Mouse (Mus musculus) ES-E14 (cell line): ENCODE measurements around the gene Vax1. TPM values are rescaled to one million over a fixed set of nuclear protein-coding genes. Genes with fewer than 3 reads are reported as not detected.

Source experiments
- DNase-seq: peaks from one replicate; pipeline ENCODE4 v3.0.0-alpha.2; 2013; ENCODE audit warnings: low read depth, low spot score
- H3K27ac ChIP-seq: 2 replicates; pipeline ENCODE4 v1.5.1; 2012; ENCODE audit warnings: low read depth, mild to moderate bottlenecking, low read length, moderate library complexity, mixed read lengths; ENCODE audit not compliant: poor library complexity, insufficient read depth, severe bottlenecking
- H3K36me3 ChIP-seq: 2 replicates; pipeline ENCODE4 v1.6.1; 2012; ENCODE audit warnings: mild to moderate bottlenecking, low read length, moderate library complexity, mixed read lengths; ENCODE audit not compliant: control insufficient read depth, poor library complexity, insufficient read depth, severe bottlenecking
- H3K4me1 ChIP-seq, 2 experiments: fragments of 150-350 bp in 1 of 2; sonication (generic) in 1 of 2; 2 replicates each; pipeline ENCODE4 v1.6.1; 2012; ENCODE audit warnings: low read length in 2 of 2, mild to moderate bottlenecking in 1 of 2, mixed read lengths in 1 of 2; ENCODE audit not compliant: control insufficient read depth in 2 of 2, insufficient read depth in 2 of 2, poor library complexity in 1 of 2
- H3K4me3 ChIP-seq, 2 experiments: fragments of 150-350 bp in 1 of 2; sonication (generic) in 1 of 2; 2 replicates each; pipeline ENCODE4 v1.5.1; 2012; ENCODE audit warnings: low read length in 2 of 2, low read depth in 1 of 2, mild to moderate bottlenecking in 1 of 2, mixed read lengths in 1 of 2; ENCODE audit not compliant: insufficient read depth in 1 of 2, poor library complexity in 1 of 2, severe bottlenecking in 1 of 2
- H3K9ac ChIP-seq: 2 replicates; pipeline ENCODE4 v1.6.1; 2012; ENCODE audit warnings: low read depth, mild to moderate bottlenecking, low read length, mixed read lengths; ENCODE audit not compliant: poor library complexity, insufficient read depth, severe bottlenecking
- H3K9me3 ChIP-seq: fragments of 150-350 bp; sonication (generic); 2 replicates; pipeline ENCODE4 v1.6.1; 2012; ENCODE audit warnings: low read depth, mild to moderate bottlenecking, low read length; ENCODE audit not compliant: control insufficient read depth, insufficient read depth
- CHD2 ChIP-seq: IDR thresholded peaks from 2 replicates; pipeline ENCODE4 v1.6.1; 2014; ENCODE audit warnings: mild to moderate bottlenecking, low read depth, low read length, inconsistent platforms
- HCFC1 ChIP-seq: IDR thresholded peaks from 2 replicates; pipeline ENCODE4 v1.6.1; 2012; ENCODE audit warnings: low read length, inconsistent platforms, borderline replicate concordance; ENCODE audit not compliant: insufficient read depth
- MAFK ChIP-seq: IDR thresholded peaks from 2 replicates; pipeline ENCODE4 v1.6.1; 2014; ENCODE audit warnings: mild to moderate bottlenecking, low read depth, low read length, inconsistent platforms; ENCODE audit not compliant: insufficient read depth
- ZC3H11A ChIP-seq: IDR thresholded peaks from 2 replicates; pipeline ENCODE4 v1.6.1; 2012; ENCODE audit warnings: low read depth, mild to moderate bottlenecking, inconsistent platforms, low read length, borderline replicate concordance
- ZNF384 ChIP-seq: IDR thresholded peaks from 2 replicates; pipeline ENCODE4 v1.6.1; 2012; ENCODE audit warnings: low read depth, low read length, inconsistent platforms
- in situ Hi-C, 2 experiments: fragments of 600-800 bp; cut with MboI; formaldehyde crosslinking; loops; one replicate each; pipeline ENCODE4 v1.15.1; 2025; ENCODE audit warnings: low sequenced_read_pairs in 2 of 2, inconsistent platforms in 1 of 2; ENCODE audit not compliant: unreplicated experiment in 2 of 2
- total RNA-seq: library from RNA; depleted of rRNA; stranded (reverse); fragments of 300-350 nt; gene quantifications from 2 replicates; pipeline ENCODE4 v1.2.3, GENCODE M21; 2012

Vax1 gene
- total RNA-seq, 1 experiment, result not detected

DNA sequence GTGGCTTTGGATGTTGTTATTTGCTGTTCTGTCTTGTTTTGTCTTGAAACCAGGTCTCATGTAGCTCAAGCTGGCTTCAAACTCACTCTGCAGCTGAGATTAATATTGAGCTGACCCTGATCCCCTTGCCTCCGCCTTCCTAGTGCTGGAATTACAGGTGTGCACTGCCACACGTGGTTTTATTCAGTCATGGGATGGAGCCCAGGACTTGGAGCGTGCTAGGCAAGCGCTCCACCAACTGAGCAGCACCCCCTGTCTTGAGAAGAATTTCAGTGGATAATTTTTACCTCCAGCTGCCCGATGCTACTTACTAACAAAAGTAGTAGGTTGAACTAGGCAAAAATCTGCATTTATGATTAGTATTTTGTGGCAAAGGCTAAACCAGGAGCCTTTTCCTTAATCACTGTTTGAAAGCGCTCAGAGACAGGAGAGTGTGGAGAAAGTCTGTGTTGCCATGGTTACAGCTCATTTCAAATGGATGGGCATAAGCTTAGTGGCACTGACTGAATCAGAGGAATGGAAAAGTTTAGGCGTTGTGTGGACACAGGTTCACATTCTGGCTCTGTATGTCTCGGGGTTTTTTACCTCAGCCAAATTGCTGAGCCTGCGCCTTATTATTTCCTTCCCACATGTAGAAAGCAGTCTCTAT, 24.2 kb downstream of the Vax1 start:
- H3K36me3 ChIP-seq, result no peaks in the 10 kb centered on the region
- TF ChIP-seq ZNF384 (no peak), MAFK (no peak), CHD2 (no peak), ZC3H11A (no peak), HCFC1 (no peak)
- H3K4me3 ChIP-seq, result no peak overlapping the region
- no peak overlapping the region for H3K27ac ChIP-seq
- in situ Hi-C loops, result no loop called here
- no peak for DNase-seq
- no peaks in the 10 kb centered on the region for H3K4me1 ChIP-seq
- H3K9ac ChIP-seq, result no peak overlapping the region
- no peaks in the 10 kb centered on the region for H3K9me3 ChIP-seq

DNA sequence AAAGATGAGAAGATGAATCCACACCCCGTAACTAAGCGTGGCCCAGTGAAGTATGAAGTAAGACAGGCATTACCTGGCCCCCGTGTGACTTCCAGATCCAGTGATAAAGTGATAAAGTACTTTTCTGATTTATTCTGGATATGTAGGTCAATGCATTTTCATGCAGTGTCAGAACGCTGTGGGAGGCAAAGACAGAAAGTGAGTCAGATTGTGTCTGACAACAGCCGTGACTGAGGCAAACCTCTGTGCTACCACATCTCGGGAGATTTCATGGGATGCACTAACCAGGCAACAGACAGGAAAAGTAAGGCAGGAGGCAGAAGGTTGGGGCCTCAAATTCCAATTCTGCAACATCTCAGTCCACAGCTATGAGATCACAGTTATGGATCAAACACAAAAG, 24.8 kb downstream of the Vax1 start:
- no peaks in the 10 kb centered on the region for H3K9me3 ChIP-seq
- in situ Hi-C loops, result no loop called here
- DNase-seq, result no peak
- no peaks in the 10 kb centered on the region for H3K4me1 ChIP-seq
- H3K27ac ChIP-seq, result no peak overlapping the region
- H3K4me3 ChIP-seq, result no peak overlapping the region
- no peak overlapping the region for H3K9ac ChIP-seq
- no peaks in the 10 kb centered on the region for H3K36me3 ChIP-seq
- TF ChIP-seq ZC3H11A (no peak), ZNF384 (no peak), CHD2 (no peak), MAFK (no peak), HCFC1 (no peak)

DNA sequence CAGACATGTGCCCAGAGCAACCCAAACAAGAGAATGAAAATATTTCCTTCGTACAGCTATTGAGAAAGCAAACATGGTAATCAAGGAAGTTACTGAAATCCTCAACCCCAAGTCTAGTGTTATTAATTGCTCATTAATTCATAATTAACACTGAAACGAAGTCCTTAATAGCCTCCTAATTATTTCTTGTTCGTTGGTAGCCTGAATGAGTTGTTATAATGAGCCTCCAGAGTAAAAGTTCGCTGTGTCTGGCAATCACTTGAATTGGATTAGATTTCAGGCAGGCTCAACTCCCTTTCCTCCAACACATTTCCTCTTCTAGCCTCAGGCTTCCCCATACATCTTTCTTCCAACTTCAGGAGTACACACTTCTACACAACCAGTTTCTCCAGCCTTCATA, 27.6 kb downstream of the Vax1 start:
- H3K27ac ChIP-seq, result no peak overlapping the region
- H3K4me3 ChIP-seq, result no peak overlapping the region
- DNase-seq, result no peak
- no peak overlapping the region for H3K9ac ChIP-seq
- in situ Hi-C loops, result no loop called here
- no peaks in the 10 kb centered on the region for H3K9me3 ChIP-seq
- TF ChIP-seq ZC3H11A, result no peak
- TF ChIP-seq ZNF384, result no peak
- TF ChIP-seq CHD2, result no peak
- no peak for TF ChIP-seq HCFC1
- no peak for TF ChIP-seq MAFK
- no peaks in the 10 kb centered on the region for H3K36me3 ChIP-seq
- H3K4me1 ChIP-seq, result no peaks in the 10 kb centered on the region

DNA sequence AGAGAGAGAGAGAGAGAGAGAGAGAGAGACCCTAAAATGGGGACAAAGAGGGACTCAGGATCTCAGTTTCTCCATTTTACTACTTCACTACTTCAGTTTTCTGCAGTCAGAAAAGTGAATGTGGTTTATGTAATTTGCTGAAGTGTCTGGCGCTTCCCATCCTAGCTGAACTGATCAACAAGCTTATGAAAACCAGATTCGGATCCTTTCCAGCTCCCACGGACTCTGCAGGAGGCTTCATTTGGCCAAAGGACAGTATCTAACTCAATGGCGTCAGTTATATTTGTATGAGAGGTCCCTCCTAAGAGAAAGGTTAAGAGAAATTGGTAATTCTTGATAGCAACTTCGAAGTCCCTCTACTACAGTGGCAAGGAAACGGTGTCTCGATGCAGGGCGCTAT, 34.5 kb downstream of the Vax1 start:
- Histone ChIP-seq H3K9ac (no peak overlapping the region), H3K27ac (no peak overlapping the region), H3K36me3 (no peaks in the 10 kb centered on the region), H3K4me3 (no peak overlapping the region), H3K4me1 (no peaks in the 10 kb centered on the region), H3K9me3 (no peaks in the 10 kb centered on the region)
- DNase-seq, result no peak
- in situ Hi-C loops, result no loop called here
- TF ChIP-seq MAFK (no peak), HCFC1 (no peak), CHD2 (no peak), ZC3H11A (no peak), ZNF384 (no peak)

DNA sequence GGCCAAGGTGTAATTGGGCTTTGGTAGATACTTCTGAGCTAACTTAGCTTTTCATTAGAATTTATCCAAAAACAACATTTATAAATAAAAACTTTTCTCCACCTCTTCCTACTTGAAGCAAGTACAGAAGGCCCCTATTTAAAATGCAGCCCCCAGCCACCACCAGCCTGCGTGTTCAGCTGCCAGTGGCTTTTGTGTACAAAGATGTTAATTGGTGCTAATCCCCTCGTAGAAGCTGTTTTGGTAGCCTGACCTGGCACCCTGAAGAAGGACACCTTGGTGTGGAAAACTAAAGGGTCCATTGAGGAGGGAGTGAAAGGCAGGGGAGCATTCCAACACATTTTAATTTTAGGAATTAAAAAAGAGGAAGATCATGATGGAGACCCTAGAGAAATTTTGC, 34.9 kb downstream of the Vax1 start:
- DNase-seq, result no peak
- Histone ChIP-seq H3K4me3 (no peak overlapping the region), H3K4me1 (no peaks in the 10 kb centered on the region), H3K9me3 (no peaks in the 10 kb centered on the region), H3K36me3 (no peaks in the 10 kb centered on the region), H3K9ac (no peak overlapping the region), H3K27ac (no peak overlapping the region)
- in situ Hi-C loops, result no loop called here
- TF ChIP-seq ZNF384, result no peak
- no peak for TF ChIP-seq MAFK
- no peak for TF ChIP-seq CHD2
- no peak for TF ChIP-seq ZC3H11A
- TF ChIP-seq HCFC1, result no peak
